Mouse (Mus musculus): ENCODE results near the gene Ppt1.

GRCm38 (mm10) chr4:122887336-122887735 is 51.3 kb downstream of the Ppt1 start:
- TF ChIP-seq CTCF (IDR thresholded peaks at IDR 0.05; ENCODE audit: low read depth) (no peak), EP300 (IDR thresholded peaks at IDR 0.05; ENCODE audit: low read depth) (no peak)
